Mouse (Mus musculus) MEL-GATA-1-ER (cell line): ENCODE measurements around the gene H3f3a.

Experiments used
- DNase-seq: peaks from one replicate; pipeline ENCODE4 v3.0.0-alpha.2; 2012; ENCODE audit warnings: low read depth; ENCODE audit errors: extremely low read depth

Gene H3f3a

DNA sequence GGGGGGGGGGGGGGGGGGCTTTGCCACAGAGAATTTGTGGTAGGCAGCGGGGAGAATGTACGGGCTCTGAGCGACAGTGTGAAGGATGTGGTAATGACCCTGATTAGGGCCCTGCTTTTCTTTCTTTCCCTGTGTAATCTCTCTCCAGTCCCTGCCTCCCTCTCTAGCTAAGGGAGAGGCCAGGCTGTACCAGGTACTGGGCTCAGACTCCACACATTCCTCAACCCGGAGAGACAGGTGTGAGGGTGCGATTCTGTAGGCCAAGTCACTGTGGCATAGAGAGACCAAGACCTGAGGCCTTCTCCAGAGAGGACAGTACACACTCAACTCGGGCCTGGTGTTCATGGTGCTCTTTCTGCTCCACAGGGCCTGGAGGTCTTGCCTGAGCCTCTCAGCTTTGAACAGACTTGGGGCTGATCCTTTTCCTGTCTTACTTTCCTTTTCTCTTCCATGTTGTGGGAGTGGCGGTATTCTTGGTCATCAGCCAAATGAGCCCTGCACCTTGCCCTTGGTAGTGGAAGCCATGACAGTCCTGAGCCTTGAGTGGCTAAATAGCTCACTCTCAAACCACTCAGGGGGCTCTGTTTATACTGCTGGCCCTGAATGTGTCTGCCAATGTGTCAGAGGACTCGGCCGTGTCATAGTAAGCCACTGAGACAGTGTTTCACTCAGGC lies 30.7 kb downstream of the H3f3a start:
- no peak for DNase-seq

GRCm38 (mm10) chr1:180781250-180781649 lies 32.5 kb downstream of the H3f3a start:
- no peak for DNase-seq

GRCm38 (mm10) chr1:180780291-180780690 lies 33.5 kb downstream of the H3f3a start:
- DNase-seq, result no peak

DNA sequence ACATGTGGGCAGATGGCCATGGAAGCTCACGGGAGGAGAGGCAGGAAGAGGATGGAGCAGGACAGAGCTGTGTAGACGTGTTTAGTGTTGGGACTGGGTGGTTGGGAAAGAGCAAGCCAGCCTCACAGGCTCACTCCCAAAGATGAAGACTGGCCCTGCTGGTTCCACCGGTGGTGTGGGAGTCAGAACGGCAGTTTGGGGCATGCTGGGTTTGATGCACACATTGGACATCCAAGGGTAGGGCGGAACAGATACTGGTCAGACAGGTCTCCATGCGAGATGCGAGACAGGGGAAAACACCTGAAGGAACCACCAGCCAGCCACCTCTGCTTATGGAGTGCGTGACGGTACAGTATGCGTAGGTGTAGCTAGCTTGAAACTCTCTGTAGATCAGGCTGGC lies 34.8 kb downstream of the H3f3a start:
- no peak for DNase-seq

GRCm38 (mm10) chr1:180778403-180778754 lies 35.4 kb downstream of the H3f3a start:
- DNase-seq, result no peak

DNA sequence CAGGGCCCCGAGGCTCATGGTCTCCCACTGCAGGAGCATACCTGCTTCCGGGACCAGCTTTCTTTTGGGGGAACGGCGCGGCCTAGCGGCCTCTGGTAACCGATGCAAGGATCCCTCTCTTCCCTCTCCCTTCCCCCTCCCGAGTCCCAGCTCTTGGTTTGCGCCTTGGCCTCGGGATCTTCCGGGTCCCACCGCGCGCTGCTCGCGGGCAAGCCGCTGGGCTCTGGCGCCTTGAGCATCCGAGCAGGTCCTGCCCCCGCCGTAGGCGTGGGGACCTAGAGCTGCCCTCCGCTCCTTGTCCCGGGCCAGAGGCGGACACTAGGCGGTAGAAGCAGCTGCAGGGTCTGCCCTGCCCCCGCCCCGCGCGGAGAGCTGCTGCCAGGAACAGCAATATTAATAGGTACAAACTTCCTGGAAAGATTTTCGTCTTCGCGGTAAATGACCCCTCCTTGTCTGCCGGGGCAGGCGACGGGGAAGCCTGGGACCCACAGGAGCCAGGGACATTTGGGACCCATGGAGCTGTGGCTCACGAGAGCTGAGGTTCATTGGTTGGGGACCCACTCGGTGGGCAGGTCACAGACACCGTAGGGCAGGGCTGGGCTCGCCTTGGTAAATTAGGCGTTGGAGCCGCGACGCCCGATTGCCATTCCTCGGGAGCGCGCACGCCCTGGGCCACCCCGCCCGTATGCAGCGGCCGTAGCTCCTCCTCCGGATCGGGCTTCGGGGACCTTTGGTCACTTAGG lies 35.9 kb downstream of the H3f3a start:
- DNase-seq, result no peak

DNA sequence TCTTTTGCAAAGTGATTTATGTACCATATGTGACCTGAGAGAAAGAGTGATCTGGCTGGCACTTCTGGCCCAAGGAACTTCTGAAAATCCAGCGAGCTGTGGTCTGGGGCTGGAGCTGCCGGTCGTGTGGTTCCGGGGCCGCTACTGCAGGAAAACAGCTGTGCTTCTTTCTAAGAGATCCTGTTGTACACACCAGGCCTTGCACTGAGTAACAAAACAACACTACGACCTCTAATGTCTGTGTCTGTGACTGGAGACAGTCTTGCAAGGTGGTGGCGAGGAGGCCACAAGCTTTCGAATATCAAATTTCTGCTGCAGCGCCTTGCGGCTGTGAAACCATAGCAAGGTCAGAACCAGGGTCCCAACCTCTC lies 36.5 kb downstream of the H3f3a start:
- no peak for DNase-seq

- no peak for DNase-seq
Measured at GRCm38 (mm10) chr1:180776494-180776893, 37.2 kb downstream of the H3f3a start.

GRCm38 (mm10) chr1:180775849-180776493 lies 37.8 kb downstream of the H3f3a start:
- DNase-seq, result no peak

GRCm38 (mm10) chr1:180775317-180775716 lies 38.4 kb downstream of the H3f3a start:
- DNase-seq, result no peak

GRCm38 (mm10) chr1:180774664-180775063 lies 39.1 kb downstream of the H3f3a start:
- peak; percentile 20 for DNase-seq

DNA sequence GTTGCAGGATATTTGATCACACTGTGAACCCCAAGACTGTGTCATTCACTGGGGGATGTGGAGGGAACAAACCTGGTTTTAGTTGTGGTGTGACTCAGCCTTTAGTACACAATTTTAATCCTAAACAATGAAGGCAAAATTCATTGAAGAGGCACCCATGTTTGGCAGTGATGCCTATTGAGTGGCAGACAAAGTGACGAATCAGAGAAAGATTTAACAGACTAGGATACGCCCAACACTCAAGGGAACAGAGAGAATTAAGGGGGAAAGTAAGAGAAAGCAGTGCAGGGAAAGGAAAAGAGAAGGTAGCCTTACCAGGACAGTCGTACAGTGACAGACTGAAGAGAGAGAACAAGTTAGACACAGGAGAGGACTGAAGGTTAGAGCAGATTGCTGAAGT lies 41.5 kb downstream of the H3f3a start:
- DNase-seq, result no peak

DNA sequence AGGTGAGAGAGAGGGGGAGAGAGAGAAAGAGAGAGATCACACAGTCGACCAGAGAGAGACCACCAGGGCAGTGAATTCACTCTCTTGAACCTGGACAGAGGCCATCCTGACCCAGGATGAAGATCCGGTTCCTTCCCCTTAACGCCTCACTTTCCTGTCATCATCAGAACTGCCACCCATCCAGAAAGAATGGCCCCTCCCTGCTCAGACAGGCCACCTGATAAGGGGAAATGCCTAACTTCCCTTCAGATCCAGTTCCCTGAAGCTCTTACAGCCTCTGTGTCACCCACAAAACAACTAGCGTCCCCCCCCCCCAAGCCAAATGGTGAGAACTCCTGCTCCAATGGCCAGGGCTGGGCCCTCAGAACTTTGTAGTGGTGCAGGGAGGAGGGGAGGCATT lies 42.0 kb downstream of the H3f3a start:
- DNase-seq, result peak; percentile 35

DNA sequence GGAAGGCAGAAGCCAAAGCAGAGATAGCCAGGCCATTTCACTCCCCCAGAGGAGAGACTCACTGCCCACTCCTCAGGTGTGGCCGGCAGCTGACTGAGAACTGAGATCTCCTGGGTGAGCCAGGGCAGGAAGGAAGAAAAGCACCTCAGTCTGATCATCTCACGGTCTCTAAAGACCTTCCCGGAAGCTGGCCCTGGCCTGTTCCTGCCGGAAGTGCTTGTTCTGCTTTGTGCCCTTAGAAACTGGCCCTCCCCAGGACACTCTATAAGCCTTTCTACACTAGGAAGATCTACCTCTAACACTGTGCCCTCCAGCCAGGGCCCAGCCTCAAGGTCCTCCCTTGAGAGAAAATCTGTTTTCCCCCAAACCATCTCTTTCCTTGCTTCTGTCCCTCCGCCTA lies 42.4 kb downstream of the H3f3a start:
- DNase-seq, result no peak

- peak; percentile 48 for DNase-seq
Measured at GRCm38 (mm10) chr1:180768334-180769168, 45.2 kb downstream of the H3f3a start.

GRCm38 (mm10) chr1:180767541-180768333 lies 46.0 kb downstream of the H3f3a start:
- peak; percentile 11 for DNase-seq

- peak; percentile 27 for DNase-seq
Measured at GRCm38 (mm10) chr1:180766557-180766956, 47.2 kb downstream of the H3f3a start.

DNA sequence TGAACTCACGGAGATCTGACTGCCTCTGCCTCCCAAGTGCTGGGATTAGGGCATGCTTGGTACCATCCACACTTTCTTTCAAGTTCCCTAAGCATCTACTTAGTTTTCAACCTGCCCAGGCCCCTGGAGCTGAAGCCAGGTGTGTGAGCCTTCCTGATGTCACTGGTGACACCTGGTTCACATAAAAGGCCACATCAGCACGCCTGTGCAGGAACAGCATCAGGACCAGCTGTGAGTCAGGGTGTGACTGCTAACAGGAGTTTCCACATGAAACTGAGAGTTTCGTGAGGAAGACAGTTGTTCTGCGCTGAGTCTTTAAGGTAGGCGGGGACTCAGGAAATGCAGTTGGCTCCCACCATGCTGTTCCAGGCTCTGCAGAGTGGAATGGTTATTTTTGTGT lies 48.4 kb downstream of the H3f3a start:
- DNase-seq, result no peak

DNA sequence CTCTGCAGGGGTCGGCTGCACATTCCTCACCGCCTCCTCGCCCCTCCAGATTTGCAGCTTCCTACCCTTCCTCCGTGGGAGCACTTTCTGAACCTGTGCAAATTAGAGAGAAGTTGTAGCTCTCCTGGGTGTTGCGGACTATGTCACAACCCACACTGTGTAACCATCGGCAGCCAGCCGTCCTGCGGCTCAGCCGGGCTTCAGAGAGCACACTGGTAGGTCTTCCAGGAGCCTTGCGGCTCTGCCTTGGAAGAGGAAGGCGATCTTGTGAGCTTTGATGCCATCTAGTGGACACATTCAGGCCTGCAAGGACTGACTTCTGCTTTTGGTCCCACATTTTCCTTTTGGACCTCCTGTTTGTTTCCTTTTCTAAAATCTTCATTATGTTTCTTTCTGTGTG lies 49.9 kb downstream of the H3f3a start:
- DNase-seq, result peak; percentile 52

- no peak for DNase-seq
Measured at GRCm38 (mm10) chr1:180763307-180763706, 50.4 kb downstream of the H3f3a start.

- no peak for DNase-seq
Measured at GRCm38 (mm10) chr1:180762679-180763078, 51.1 kb downstream of the H3f3a start.
